Mouse (Mus musculus) lung, adult 2 months (tissue): ENCODE measurements around the gene Ift20.

Source experiments
- CTCF ChIP-seq: fragments of 200-500 bp; IDR thresholded peaks from 2 replicates; pipeline ENCODE4 v1.5.1; 2011; ENCODE audit warnings: mild to moderate bottlenecking, low read length, control low read depth; ENCODE audit not compliant: insufficient read depth
- POLR2A ChIP-seq: fragments of 200-500 bp; IDR thresholded peaks from 2 replicates; pipeline ENCODE4 v1.6.1; 2011; ENCODE audit warnings: low read depth, mild to moderate bottlenecking, control low read depth, low read length, borderline replicate concordance; ENCODE audit errors: extremely low read depth

DNA sequence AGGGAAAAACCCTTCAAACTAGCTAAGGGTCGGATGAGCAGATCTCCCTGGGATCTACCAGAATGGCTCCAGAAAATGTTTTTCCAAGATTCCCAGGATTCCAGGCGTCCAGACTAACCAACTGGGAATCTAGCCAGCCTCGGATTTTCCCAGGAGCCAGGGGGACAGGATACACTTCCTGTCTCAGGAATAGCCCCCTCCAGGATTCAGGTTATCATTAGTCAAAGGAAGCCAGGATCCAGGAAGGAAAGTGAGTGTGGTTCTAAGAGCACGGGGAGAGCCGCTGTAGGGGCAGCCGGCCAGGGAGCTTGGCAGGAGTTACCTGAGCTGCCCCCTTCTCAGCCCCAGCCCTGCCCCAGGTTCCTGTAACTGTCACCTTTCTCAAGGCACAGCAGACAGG is 5.1 kb upstream of the Ift20 start:
- TF ChIP-seq CTCF (no peak), POLR2A (no peak)
